Mouse (Mus musculus): ENCODE measurements around the gene Arhgef19. TPM values are rescaled to one million over a fixed set of nuclear protein-coding genes. Genes with fewer than 3 reads are reported as not detected.
A peak's percentile ranks its signal among the peaks of the same experiment; 100 is the strongest.

The Arhgef19 gene
- polyA plus RNA-seq, 1 experiment: 4.9 TPM

- Histone ChIP-seq H3K4me1 (ENCODE audit: control insufficient read depth, insufficient read depth, low read length) (peaks cover 15% of the 10 kb centered on the region), H3K27ac (ENCODE audit: insufficient read depth, low read depth, low read length) (no peak overlapping the region), H3K4me3 (ENCODE audit: insufficient read depth, low read depth, low read length) (no peak overlapping the region), H3K27me3 (replicated peaks; ENCODE audit: control insufficient read depth, insufficient read depth, low read length) (no peaks in the 10 kb centered on the region), H3K36me3 (ENCODE audit: control insufficient read depth, insufficient read depth, low read length) (no peaks in the 10 kb centered on the region)
- TF ChIP-seq CTCF (conservative IDR thresholded peaks at IDR 0.05; ENCODE audit: insufficient read depth, insufficient read length, low read depth, low read length): no peak
- no peak for TF ChIP-seq POLR2A (IDR thresholded peaks at IDR 0.05; ENCODE audit: low read depth, low read length)
- WGBS: 96% methylated on average over 3 of the region's 3 CpGs
- no peak for DNase-seq
Observed at GRCm38 (mm10) chr4:141284486-141284885, 45.2 kb downstream of the Arhgef19 start.

GRCm38 (mm10) chr4:141285128-141285527 lies 45.8 kb downstream of the Arhgef19 start:
- H3K27ac ChIP-seq (ENCODE audit: insufficient read depth, low read depth, low read length): no peak overlapping the region
- WGBS: 82% methylated on average over 8 of the region's 8 CpGs
- H3K4me1 ChIP-seq (ENCODE audit: control insufficient read depth, insufficient read depth, low read length): peaks cover 15% of the 10 kb centered on the region

GRCm38 (mm10) chr4:141286860-141287517 lies 47.7 kb downstream of the Arhgef19 start:
- H3K27ac ChIP-seq (ENCODE audit: insufficient read depth, low read depth, low read length): no peak overlapping the region
- no peak overlapping the region for H3K4me3 ChIP-seq (ENCODE audit: insufficient read depth, low read depth, low read length)
- TF ChIP-seq CTCF (conservative IDR thresholded peaks at IDR 0.05; ENCODE audit: insufficient read depth, insufficient read length, low read depth, low read length): no peak
- no peak for TF ChIP-seq POLR2A (IDR thresholded peaks at IDR 0.05; ENCODE audit: low read depth, low read length)

More at GRCm38 (mm10) chr4:141285128-141285527, 45.8 kb downstream of the Arhgef19 start:
- no peaks in the 10 kb centered on the region for H3K27me3 ChIP-seq (replicated peaks; ENCODE audit: control insufficient read depth, insufficient read depth, low read length)
- no peak for DNase-seq
- no peaks in the 10 kb centered on the region for H3K36me3 ChIP-seq (ENCODE audit: control insufficient read depth, insufficient read depth, low read length)
- H3K4me3 ChIP-seq (ENCODE audit: insufficient read depth, low read depth, low read length): no peak overlapping the region
- TF ChIP-seq CTCF (conservative IDR thresholded peaks at IDR 0.05; ENCODE audit: insufficient read depth, insufficient read length, low read depth, low read length): no peak
- TF ChIP-seq POLR2A (IDR thresholded peaks at IDR 0.05; ENCODE audit: low read depth, low read length): no peak

GRCm38 (mm10) chr4:141287518-141288004 lies 48.3 kb downstream of the Arhgef19 start:
- DNase-seq: no peak
- Histone ChIP-seq H3K36me3 (ENCODE audit: control insufficient read depth, insufficient read depth, low read length) (no peaks in the 10 kb centered on the region), H3K27me3 (replicated peaks; ENCODE audit: control insufficient read depth, insufficient read depth, low read length) (no peaks in the 10 kb centered on the region), H3K4me3 (ENCODE audit: insufficient read depth, low read depth, low read length) (no peak overlapping the region), H3K4me1 (ENCODE audit: control insufficient read depth, insufficient read depth, low read length) (0 out of 2 replicates have a peak, but pooled peaks cover 4% of the 10 kb centered on the region), H3K27ac (ENCODE audit: insufficient read depth, low read depth, low read length) (no peak overlapping the region)
- TF ChIP-seq POLR2A (IDR thresholded peaks at IDR 0.05; ENCODE audit: low read depth, low read length) (no peak), CTCF (conservative IDR thresholded peaks at IDR 0.05; ENCODE audit: insufficient read depth, insufficient read length, low read depth, low read length) (no peak)
- 48% methylated on average over 15 of the region's 15 CpGs for WGBS

More at GRCm38 (mm10) chr4:141286860-141287517, 47.7 kb downstream of the Arhgef19 start:
- peak; percentile 37 for DNase-seq
- Histone ChIP-seq H3K36me3 (ENCODE audit: control insufficient read depth, insufficient read depth, low read length) (no peaks in the 10 kb centered on the region), H3K27me3 (replicated peaks; ENCODE audit: control insufficient read depth, insufficient read depth, low read length) (no peaks in the 10 kb centered on the region), H3K4me1 (ENCODE audit: control insufficient read depth, insufficient read depth, low read length) (peaks cover 5% of the 10 kb centered on the region; the same call in 1 of the 2 replicates)
- WGBS: 30% methylated on average over 20 of the region's 20 CpGs

GRCm38 (mm10) chr4:141288152-141288551 lies 48.9 kb downstream of the Arhgef19 start:
- WGBS: 77% methylated on average over 8 of the region's 8 CpGs
- Histone ChIP-seq H3K27ac (ENCODE audit: insufficient read depth, low read depth, low read length) (no peak overlapping the region), H3K36me3 (ENCODE audit: control insufficient read depth, insufficient read depth, low read length) (no peaks in the 10 kb centered on the region), H3K4me1 (ENCODE audit: control insufficient read depth, insufficient read depth, low read length) (0 out of 2 replicates have a peak, but pooled peaks cover 4% of the 10 kb centered on the region), H3K27me3 (replicated peaks; ENCODE audit: control insufficient read depth, insufficient read depth, low read length) (no peaks in the 10 kb centered on the region), H3K4me3 (ENCODE audit: insufficient read depth, low read depth, low read length) (no peak overlapping the region)
- no peak for DNase-seq
- no peak for TF ChIP-seq CTCF (conservative IDR thresholded peaks at IDR 0.05; ENCODE audit: insufficient read depth, insufficient read length, low read depth, low read length)
- no peak for TF ChIP-seq POLR2A (IDR thresholded peaks at IDR 0.05; ENCODE audit: low read depth, low read length)

GRCm38 (mm10) chr4:141291571-141292375 lies 52.5 kb downstream of the Arhgef19 start:
- WGBS: 11% methylated on average over 47 of the region's 47 CpGs
- TF ChIP-seq CTCF (conservative IDR thresholded peaks at IDR 0.05; ENCODE audit: insufficient read depth, insufficient read length, low read depth, low read length): no peak
- TF ChIP-seq POLR2A (IDR thresholded peaks at IDR 0.05; ENCODE audit: low read depth, low read length): no peak
- H3K4me1 ChIP-seq (ENCODE audit: control insufficient read depth, insufficient read depth, low read length): no peaks in the 10 kb centered on the region
- no peak for DNase-seq
- no peaks in the 10 kb centered on the region for H3K27me3 ChIP-seq (replicated peaks; ENCODE audit: control insufficient read depth, insufficient read depth, low read length)
- no peak overlapping the region for H3K27ac ChIP-seq (ENCODE audit: insufficient read depth, low read depth, low read length)
- H3K36me3 ChIP-seq (ENCODE audit: control insufficient read depth, insufficient read depth, low read length): no peaks in the 10 kb centered on the region
- no peak overlapping the region for H3K4me3 ChIP-seq (ENCODE audit: insufficient read depth, low read depth, low read length)

GRCm38 (mm10) chr4:141295774-141296186 lies 56.5 kb downstream of the Arhgef19 start:
- 35% methylated on average over 15 of the region's 15 CpGs for WGBS
- Histone ChIP-seq H3K4me1 (ENCODE audit: control insufficient read depth, insufficient read depth, low read length) (no peaks in the 10 kb centered on the region), H3K4me3 (ENCODE audit: insufficient read depth, low read depth, low read length) (no peak overlapping the region), H3K27ac (ENCODE audit: insufficient read depth, low read depth, low read length) (no peak overlapping the region), H3K36me3 (ENCODE audit: control insufficient read depth, insufficient read depth, low read length) (no peaks in the 10 kb centered on the region), H3K27me3 (replicated peaks; ENCODE audit: control insufficient read depth, insufficient read depth, low read length) (no peaks in the 10 kb centered on the region)
- no peak for DNase-seq
- no peak for TF ChIP-seq POLR2A (IDR thresholded peaks at IDR 0.05; ENCODE audit: low read depth, low read length)
- TF ChIP-seq CTCF (conservative IDR thresholded peaks at IDR 0.05; ENCODE audit: insufficient read depth, insufficient read length, low read depth, low read length): no peak

Data from kidney, adult 2 months (tissue).